Mouse (Mus musculus) midbrain, embryonic 16.5 days (tissue): ENCODE results near the gene Sis. TPM values are rescaled to one million over a fixed set of nuclear protein-coding genes. Genes with fewer than 3 reads are reported as not detected.

ENCODE experiments used
- ATAC-seq: fragments of 200-750 bp; cut with Nextera tagmentation; 2 replicates; pipeline ENCODE4 v1.8.0; 2017; ENCODE audit warnings: moderate TSS enrichment
- H3K27ac ChIP-seq: fragments of 300-500 bp; sonication (generic); 2 replicates; pipeline ENCODE4 v1.5.1; 2014; ENCODE audit warnings: mild to moderate bottlenecking, low read length, mixed read lengths
- H3K27me3 ChIP-seq: fragments of 300-500 bp; sonication (generic); 2 replicates; pipeline ENCODE4 v1.6.1; 2014; ENCODE audit warnings: low read depth, low read length, mixed read lengths; ENCODE audit not compliant: control insufficient read depth, insufficient read depth
- H3K36me3 ChIP-seq: fragments of 300-500 bp; sonication (generic); 2 replicates; pipeline ENCODE4 v1.6.1; 2014; ENCODE audit warnings: mild to moderate bottlenecking, low read length, moderate library complexity, mixed read lengths; ENCODE audit not compliant: control insufficient read depth, insufficient read depth
- H3K4me1 ChIP-seq: fragments of 300-500 bp; sonication (generic); 2 replicates; pipeline ENCODE4 v1.6.1; 2014; ENCODE audit warnings: mild to moderate bottlenecking, low read length, mixed read lengths; ENCODE audit not compliant: control insufficient read depth, insufficient read depth
- H3K4me2 ChIP-seq: fragments of 300-500 bp; sonication (generic); 2 replicates; pipeline ENCODE4 v1.6.1; 2014; ENCODE audit warnings: mild to moderate bottlenecking, low read length, mixed read lengths
- H3K4me3 ChIP-seq: fragments of 300-500 bp; sonication (generic); 2 replicates; pipeline ENCODE4 v1.5.1; 2014; ENCODE audit warnings: low read depth, mild to moderate bottlenecking, low read length, moderate library complexity, mixed read lengths
- H3K9ac ChIP-seq: fragments of 300-500 bp; sonication (generic); 2 replicates; pipeline ENCODE4 v1.6.1; 2014; ENCODE audit warnings: low read depth, low read length, mixed read lengths
- H3K9me3 ChIP-seq: fragments of 300-500 bp; sonication (generic); replicated peaks from 2 replicates; pipeline ENCODE4 v1.6.1; 2014; ENCODE audit warnings: mild to moderate bottlenecking, low read length, mixed read lengths; ENCODE audit not compliant: control insufficient read depth, poor library complexity, severe bottlenecking
- WGBS: fragments of 180-500 bp; shearing (Covaris S2); extraction: QIAGEN DNeasy Blood & Tissue Kit; methylation state at CpG from one replicate; pipeline ENCODE4 v1.1.7; 2014; 5-methylcytosine and 5-hydroxymethylcytosine counted together
- polyA plus RNA-seq: library from polyadenylated mRNA; unstranded; fragments of >200 nt; fragmentation: Nextera tagmentation; extraction: Ambion mirVana; gene quantifications from 2 replicates; pipeline ENCODE4 v1.2.1, GENCODE M21; 2015

Gene Sis
- polyA plus RNA-seq = not detected in 2 replicates

DNA sequence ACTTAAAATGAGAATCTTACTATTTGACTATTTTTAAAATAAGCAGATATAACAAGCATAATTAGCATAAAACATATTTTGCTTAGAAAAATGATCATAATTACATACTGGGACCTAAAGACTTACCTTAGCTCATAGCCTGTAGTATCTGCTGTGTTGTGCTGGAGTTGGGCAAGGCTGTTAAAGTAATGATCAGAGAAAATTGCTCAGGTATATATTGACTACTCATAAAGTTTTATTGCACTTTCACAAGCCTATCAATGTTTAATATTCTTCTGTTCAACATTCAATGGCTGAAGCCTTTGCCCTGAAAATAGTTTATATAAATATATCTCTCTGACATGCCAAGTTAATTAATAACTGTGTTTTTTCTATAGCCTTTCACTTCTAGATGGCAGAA is at the start of gene Sis:
Gene Sis, minus strand, starts transcription at position 189 of the 400 bp plus-strand sequence.
- Histone ChIP-seq H3K36me3 (no peaks in the 10 kb centered on the region), H3K27ac (no peak within 1 kb of the TSS), H3K4me3 (no peak within 1 kb of the TSS), H3K4me2 (no peak within 1 kb of the TSS), H3K9me3 (no peaks in the 10 kb centered on the region), H3K4me1 (no peaks in the 10 kb centered on the region), H3K9ac (no peak within 1 kb of the TSS), H3K27me3 (no peaks in the 10 kb centered on the region)
- no peak for ATAC-seq

DNA sequence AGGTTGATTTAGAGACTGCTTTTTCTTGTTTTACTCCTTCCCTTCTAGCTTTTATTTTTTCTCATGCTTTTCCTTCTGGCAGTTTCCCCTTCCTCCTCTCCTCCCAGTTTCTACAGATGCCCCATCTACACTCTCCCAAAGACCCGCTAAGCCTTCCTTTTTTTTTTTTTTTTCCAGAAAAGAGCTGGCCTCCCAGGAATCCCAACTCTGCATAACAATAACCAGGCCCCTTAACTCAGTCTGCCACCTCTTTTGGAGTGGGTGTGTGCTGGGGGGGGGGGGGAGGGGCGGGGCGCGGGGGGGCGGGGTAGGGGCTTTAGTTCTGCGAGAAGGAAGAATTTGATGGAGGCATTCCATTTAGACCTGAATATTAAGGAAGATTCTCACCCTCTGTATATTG is 38.4 kb upstream of the Sis start:
- Histone ChIP-seq H3K4me2 (no peak overlapping the region), H3K4me3 (no peak overlapping the region), H3K9ac (no peak overlapping the region), H3K27me3 (no peaks in the 10 kb centered on the region), H3K36me3 (no peaks in the 10 kb centered on the region), H3K27ac (no peak overlapping the region), H3K4me1 (no peaks in the 10 kb centered on the region), H3K9me3 (no peaks in the 10 kb centered on the region)
- ATAC-seq = no peak
- WGBS = 0% methylated on average over 6 of the region's 6 CpGs

DNA sequence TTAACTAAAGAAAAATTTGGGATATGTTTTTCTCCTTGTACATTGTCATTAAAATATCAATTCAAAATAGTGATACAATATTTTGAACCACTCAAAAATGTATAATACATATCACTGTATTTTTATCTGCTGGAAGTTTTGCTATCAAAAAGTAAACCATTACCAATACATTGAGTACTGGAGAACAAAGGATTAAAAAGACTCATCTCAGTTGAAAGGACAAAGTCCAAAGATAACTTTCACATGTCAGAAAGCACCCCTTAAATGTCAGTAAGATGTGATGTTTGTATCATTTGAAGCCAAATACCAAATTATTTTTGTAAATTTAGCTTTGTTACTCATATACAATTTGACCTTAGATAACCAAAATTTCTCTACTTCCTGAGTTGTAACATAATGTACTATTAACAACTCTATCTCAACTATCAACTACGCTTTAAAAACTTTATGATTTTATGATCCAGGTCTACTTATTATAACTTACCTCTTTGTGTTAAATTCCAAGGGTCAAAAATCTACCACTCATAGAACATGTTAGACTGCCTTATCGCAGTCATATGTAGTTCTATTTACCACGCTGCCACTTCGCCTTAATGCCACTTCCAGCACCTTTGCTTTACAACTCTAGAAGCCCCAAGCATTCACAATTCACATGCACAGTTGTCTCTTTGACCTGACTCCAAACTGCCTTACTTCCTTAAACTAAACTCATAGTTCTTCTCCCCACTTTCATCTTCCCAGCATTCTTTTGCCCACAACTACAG is 35.5 kb upstream of the Sis start:
- WGBS = 94% methylated on average over 4 of the region's 4 CpGs
- H3K4me1 ChIP-seq = no peaks in the 10 kb centered on the region
- H3K9me3 ChIP-seq = no peaks in the 10 kb centered on the region
- H3K9ac ChIP-seq = no peak overlapping the region
- H3K4me2 ChIP-seq = no peak overlapping the region
- H3K27ac ChIP-seq = no peak overlapping the region
- no peaks in the 10 kb centered on the region for H3K27me3 ChIP-seq
- H3K36me3 ChIP-seq = no peaks in the 10 kb centered on the region
- ATAC-seq = no peak
- no peak overlapping the region for H3K4me3 ChIP-seq

DNA sequence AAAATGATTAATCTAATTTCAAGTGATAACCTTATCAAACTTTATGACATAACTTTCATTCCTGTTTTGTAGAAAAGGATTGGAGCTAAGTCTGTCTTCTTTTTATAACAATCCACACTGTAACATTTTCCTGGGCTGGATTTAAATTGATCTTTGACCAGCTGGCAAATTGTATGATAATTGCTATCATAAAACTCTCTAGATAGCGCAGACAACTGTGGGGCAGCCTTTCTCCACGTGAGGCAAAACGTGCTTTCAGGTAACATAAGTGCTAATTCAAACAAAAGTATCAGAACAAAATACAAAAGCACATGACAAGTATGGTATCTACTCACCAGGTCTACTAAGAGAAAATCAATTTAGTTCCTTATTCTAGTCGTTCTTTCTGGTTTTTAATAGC is 29.9 kb upstream of the Sis start:
- Histone ChIP-seq H3K9ac (no peak overlapping the region), H3K4me3 (no peak overlapping the region), H3K9me3 (no peaks in the 10 kb centered on the region), H3K27ac (no peak overlapping the region), H3K4me2 (no peak overlapping the region), H3K36me3 (no peaks in the 10 kb centered on the region), H3K4me1 (no peaks in the 10 kb centered on the region), H3K27me3 (no peaks in the 10 kb centered on the region)
- ATAC-seq = no peak
- 78% methylated on average over 4 of the region's 4 CpGs for WGBS

DNA sequence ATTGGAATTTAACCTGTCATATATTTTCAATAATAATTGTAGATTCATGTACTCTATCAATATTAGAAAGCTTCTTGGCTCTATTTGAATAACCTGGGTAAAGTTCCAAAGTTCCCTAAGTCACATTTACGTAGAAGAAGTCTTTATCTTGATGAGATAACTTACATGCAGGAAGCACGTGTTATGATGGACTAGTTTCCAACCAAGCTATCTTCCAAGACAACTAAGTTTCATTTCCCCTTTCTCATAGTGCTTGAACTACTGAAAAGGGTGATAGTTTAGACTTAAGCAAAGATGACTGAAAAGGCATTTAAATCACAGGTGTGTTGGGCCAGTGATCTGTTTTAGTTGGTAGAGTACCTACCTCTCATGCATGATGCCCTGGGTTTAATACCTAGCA is 23.3 kb upstream of the Sis start:
- no peak overlapping the region for H3K27ac ChIP-seq
- ATAC-seq = no peak

DNA sequence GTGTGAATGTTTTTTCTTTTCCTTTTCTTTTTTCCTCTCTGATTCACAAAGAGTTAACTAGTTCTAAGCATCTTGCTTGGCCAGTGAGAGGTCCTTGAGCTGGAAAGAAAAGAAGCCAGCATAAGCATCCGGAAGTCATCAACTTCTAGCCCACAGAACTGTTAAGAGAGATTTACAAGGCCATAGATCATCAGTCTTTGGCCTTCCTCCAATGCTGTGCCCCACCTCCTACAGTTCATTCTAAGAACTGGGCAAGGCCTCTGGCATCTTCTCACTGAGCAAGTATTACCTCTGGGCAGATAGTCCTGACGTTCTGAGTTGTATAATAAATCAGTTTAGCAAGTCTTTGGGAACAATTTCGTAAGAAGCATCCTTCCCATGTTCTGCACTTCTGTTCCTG is 8.9 kb upstream of the Sis start:
- H3K9me3 ChIP-seq = no peaks in the 10 kb centered on the region
- H3K4me3 ChIP-seq = no peak overlapping the region
- H3K27me3 ChIP-seq = no peaks in the 10 kb centered on the region
- ATAC-seq = no peak
- H3K27ac ChIP-seq = no peak overlapping the region
- no peak overlapping the region for H3K4me2 ChIP-seq
- H3K4me1 ChIP-seq = no peaks in the 10 kb centered on the region
- 70% methylated on average over 3 of the region's 3 CpGs for WGBS
- H3K36me3 ChIP-seq = no peaks in the 10 kb centered on the region
- no peak overlapping the region for H3K9ac ChIP-seq

More for the DNA sequence above, 23.3 kb upstream of the Sis start:
- no peaks in the 10 kb centered on the region for H3K36me3 ChIP-seq
- H3K4me1 ChIP-seq = no peaks in the 10 kb centered on the region
- WGBS = 89% methylated on average over 2 of the region's 2 CpGs
- no peaks in the 10 kb centered on the region for H3K9me3 ChIP-seq
- no peak overlapping the region for H3K4me3 ChIP-seq
- no peak overlapping the region for H3K9ac ChIP-seq
- H3K27me3 ChIP-seq = no peaks in the 10 kb centered on the region
- H3K4me2 ChIP-seq = no peak overlapping the region

DNA sequence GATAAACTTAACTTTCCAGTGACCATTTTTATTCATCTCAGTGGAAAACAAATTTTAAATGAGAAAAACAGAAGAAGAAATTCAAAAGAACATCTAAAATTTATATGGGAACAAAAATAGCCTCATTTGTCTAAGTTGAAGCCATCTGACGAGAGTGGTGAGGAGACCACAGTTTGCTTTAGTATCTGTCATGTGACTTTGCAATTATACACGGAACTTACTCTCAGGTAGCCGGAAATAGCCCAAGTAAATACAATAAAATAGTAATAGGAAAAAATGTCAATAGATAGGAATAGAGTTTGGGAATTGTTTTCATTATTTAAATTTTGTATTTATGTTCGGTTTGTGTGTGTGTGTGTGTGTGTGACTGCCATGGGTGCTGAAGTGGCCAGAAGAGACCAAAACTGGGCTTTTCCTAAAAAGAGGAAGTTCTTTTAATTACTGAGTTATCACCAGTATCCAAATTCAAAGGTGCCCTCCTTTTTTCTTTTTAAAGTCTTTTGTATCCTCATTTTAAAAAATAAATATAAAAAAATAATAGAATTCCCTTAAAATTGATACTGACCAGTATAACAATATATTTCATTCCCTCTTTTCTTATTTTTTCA is 48.6 kb downstream of the Sis start:
- no peaks in the 10 kb centered on the region for H3K36me3 ChIP-seq
- H3K9ac ChIP-seq = no peak overlapping the region
- ATAC-seq = no peak
- no peak overlapping the region for H3K27ac ChIP-seq
- H3K4me3 ChIP-seq = no peak overlapping the region
- WGBS = 88% methylated on average over 4 of the region's 4 CpGs
- no peak overlapping the region for H3K4me2 ChIP-seq
- H3K9me3 ChIP-seq = no peaks in the 10 kb centered on the region
- H3K27me3 ChIP-seq = no peaks in the 10 kb centered on the region
- no peaks in the 10 kb centered on the region for H3K4me1 ChIP-seq

DNA sequence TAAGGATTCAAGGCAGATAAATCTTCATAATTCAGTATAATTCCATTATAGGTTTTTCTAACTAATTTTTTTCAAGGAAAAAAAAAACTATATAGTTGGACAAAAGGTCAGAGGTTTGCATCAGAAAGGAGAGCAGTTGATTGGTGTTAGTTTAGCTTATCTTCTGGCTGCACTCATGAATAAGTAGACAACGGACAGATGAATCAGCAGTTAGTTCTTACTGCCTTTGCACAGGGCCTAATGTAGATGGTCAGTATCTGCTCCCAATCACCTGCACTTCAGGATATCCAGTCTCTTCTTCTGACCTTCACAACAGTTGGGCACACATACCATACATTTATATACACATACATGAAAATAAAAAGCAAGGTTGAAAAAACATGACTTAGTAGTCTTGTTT is 85.2 kb downstream of the Sis start:
- Histone ChIP-seq H3K4me3 (no peak overlapping the region), H3K4me1 (no peaks in the 10 kb centered on the region), H3K4me2 (no peak overlapping the region), H3K27ac (no peak overlapping the region), H3K9ac (no peak overlapping the region), H3K36me3 (no peaks in the 10 kb centered on the region), H3K9me3 (no peaks in the 10 kb centered on the region), H3K27me3 (no peaks in the 10 kb centered on the region)
- WGBS = 97% methylated on average over 1 of the region's 1 CpGs
- ATAC-seq = no peak

DNA sequence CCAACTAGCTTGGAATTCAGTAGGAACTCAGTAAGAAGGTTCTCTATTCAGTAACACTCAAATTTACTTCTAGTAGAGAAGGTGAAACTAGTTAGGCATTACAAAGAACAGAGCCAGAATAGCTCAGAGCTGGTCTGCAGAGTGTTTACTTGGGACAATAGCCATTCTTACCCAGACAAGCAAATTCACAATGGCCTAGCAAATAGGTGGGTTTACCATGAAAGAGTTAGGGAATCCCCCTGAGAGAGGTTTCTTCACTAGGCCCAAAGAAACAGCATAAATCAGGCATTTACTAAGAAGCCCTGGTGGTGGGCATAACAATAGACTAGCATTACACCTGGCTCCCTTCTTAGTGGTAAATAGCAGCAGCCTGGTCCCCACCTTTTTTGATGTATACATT is 99.5 kb downstream of the Sis start:
- H3K4me1 ChIP-seq = no peaks in the 10 kb centered on the region
- no peak overlapping the region for H3K4me2 ChIP-seq
- H3K27ac ChIP-seq = no peak overlapping the region
- no peaks in the 10 kb centered on the region for H3K36me3 ChIP-seq
- no peaks in the 10 kb centered on the region for H3K9me3 ChIP-seq
- no peak overlapping the region for H3K4me3 ChIP-seq
- H3K9ac ChIP-seq = no peak overlapping the region
- ATAC-seq = no peak
- no peaks in the 10 kb centered on the region for H3K27me3 ChIP-seq
